ENCODE assay signal across 8 mouse cellular contexts in the genomic region with DNA sequence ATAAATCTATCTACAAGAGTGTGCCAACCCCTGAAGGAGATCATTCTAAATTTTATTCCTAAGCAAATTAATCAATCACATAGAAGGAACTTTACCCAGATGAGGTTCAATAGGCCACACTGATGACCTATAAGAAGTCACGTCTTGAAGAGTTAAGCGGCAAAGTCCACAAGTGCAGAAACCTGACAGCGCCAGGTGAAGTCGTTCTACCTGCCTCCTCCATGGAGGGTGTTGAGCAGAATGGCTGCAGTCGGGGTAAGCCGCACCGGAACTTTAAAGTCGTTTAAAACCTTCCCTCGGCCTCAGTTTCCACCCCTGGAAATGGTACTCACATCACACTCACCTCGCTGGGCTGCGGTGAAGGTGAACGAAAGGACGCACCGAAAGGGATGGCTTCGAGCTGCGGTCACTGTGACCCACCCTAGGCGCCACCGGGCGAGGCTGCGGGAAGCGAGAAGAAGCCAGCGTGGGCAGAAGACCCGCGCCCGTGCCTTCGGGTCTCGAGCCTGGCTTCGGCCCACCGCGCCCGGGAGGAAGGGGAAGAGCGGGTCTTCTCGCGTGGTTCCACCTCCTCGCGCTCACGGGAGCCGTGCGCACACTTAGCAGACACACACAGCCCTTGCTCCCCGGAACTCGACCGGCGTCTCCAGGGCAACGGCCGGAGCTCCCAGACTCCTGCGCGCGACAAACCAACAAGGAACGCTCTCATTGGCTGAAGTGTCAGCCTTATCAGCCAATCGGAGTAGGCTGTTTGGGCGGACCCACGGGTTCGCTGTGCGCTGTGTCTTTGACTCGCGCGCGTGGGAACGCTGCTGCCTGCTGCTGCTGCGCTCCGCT. TPM values are rescaled to one million over a fixed set of nuclear protein-coding genes. Genes with fewer than 3 reads are reported as not detected.
DNase-seq lines count a peak whose midpoint lies in the region; ATAC-seq and TF ChIP-seq lines count a peak whose summit lies in the region.

Gene Cabin1 (minus strand): TSS at position 660 of the 837 bp plus-strand sequence.

- peak within 1 kb of the TSS; percentile 94 for H3K4me2 ChIP-seq in forebrain, embryonic 16.5 days (ENCODE audit: low read length)
- H3K4me2 ChIP-seq in lung, embryonic 14.5 days = peak within 1 kb of the TSS; percentile 89

- no peak for TF ChIP-seq CTCF in G1E (IDR thresholded peaks at IDR 0.05; ENCODE audit: low read depth, low read length)
- TF ChIP-seq CTCF in layer of hippocampus, adult 2 months (conservative IDR thresholded peaks at IDR 0.05) = no peak
- no peak for TF ChIP-seq CTCF in lung, embryonic 14.5 days (IDR thresholded peaks at IDR 0.05; ENCODE audit: low read depth)
- TF ChIP-seq CTCF in olfactory bulb, adult 2 months (IDR thresholded peaks at IDR 0.05; ENCODE audit: insufficient read depth, low read depth, low read length) = no peak
- 0 out of 2 replicates have a peak, but pooled peaks have one; percentile 45 for TF ChIP-seq CTCF in thymus, adult 2 months (IDR thresholded peaks at IDR 0.05; ENCODE audit: borderline replicate concordance, control insufficient read depth, extremely low read depth, insufficient read depth, low read length, poor library complexity)

- DNase-seq in G1E (ENCODE audit: low spot score) = peak; percentile 99
- DNase-seq in cerebellum, adult 18-20 months = peak; percentile 96 to 98
- peak; percentile 96 to 97 for DNase-seq in heart, postnatal 36 days
- DNase-seq in layer of hippocampus, adult 2 months (ENCODE audit: low spot score in 2 of 2) = peak; percentile 98
- peak; percentile 100 for DNase-seq in lung, embryonic 14.5 days
- peak; percentile 96 for DNase-seq in thymus, adult 2 months

- peaks cover 25% of the 10 kb centered on the region for H3K4me1 ChIP-seq in G1E (ENCODE audit: insufficient read depth, low read depth, low read length)
- peaks cover 16% of the 10 kb centered on the region for H3K4me1 ChIP-seq in forebrain, embryonic 16.5 days (replicated peaks; ENCODE audit: control insufficient read depth, insufficient read depth, low read length)
- H3K4me1 ChIP-seq in lung, embryonic 14.5 days (ENCODE audit: insufficient read depth) = 0 out of 2 replicates have a peak, but pooled peaks cover 5% of the 10 kb centered on the region
- H3K4me1 ChIP-seq in olfactory bulb, adult 2 months (ENCODE audit: control insufficient read depth, insufficient read depth, low read length) = peaks cover 5% of the 10 kb centered on the region
- peaks cover 5% of the 10 kb centered on the region for H3K4me1 ChIP-seq in thymus, adult 2 months (replicated peaks; ENCODE audit: control insufficient read depth, insufficient read depth, low read length)

- peaks cover 33% of the 10 kb centered on the region for H3K36me3 ChIP-seq in G1E (replicated peaks)
- H3K36me3 ChIP-seq in forebrain, embryonic 16.5 days (ENCODE audit: control insufficient read depth, insufficient read depth) = no peaks in the 10 kb centered on the region
- H3K36me3 ChIP-seq in lung, embryonic 14.5 days (ENCODE audit: insufficient read depth) = peaks cover 9% of the 10 kb centered on the region; the same call in 1 of the 2 replicates
- no peaks in the 10 kb centered on the region for H3K36me3 ChIP-seq in thymus, adult 2 months (ENCODE audit: control insufficient read depth, insufficient read depth, low read length)

- ATAC-seq in G1E (ENCODE audit: extremely low read depth, insufficient number of reproducible peaks, low FRiP score, poor library complexity, severe bottlenecking) = peak; percentile 95
- peak; percentile 99 for ATAC-seq in forebrain, embryonic 16.5 days
- peak; percentile 99 for ATAC-seq in lung, embryonic 14.5 days (ENCODE audit: insufficient read depth)

- H3K9ac ChIP-seq in forebrain, embryonic 16.5 days (replicated peaks; ENCODE audit: low read depth, low read length) = peak within 1 kb of the TSS; percentile 86
- peak within 1 kb of the TSS; percentile 82 for H3K9ac ChIP-seq in lung, embryonic 14.5 days

- H3K27me3 ChIP-seq in G1E (ENCODE audit: insufficient read depth, low read length) = no peaks in the 10 kb centered on the region
- no peaks in the 10 kb centered on the region for H3K27me3 ChIP-seq in forebrain, embryonic 16.5 days (replicated peaks; ENCODE audit: control insufficient read depth, insufficient read depth, low read length)
- no peaks in the 10 kb centered on the region for H3K27me3 ChIP-seq in lung, embryonic 14.5 days (ENCODE audit: insufficient read depth, low read length)
- H3K27me3 ChIP-seq in thymus, adult 2 months (ENCODE audit: control insufficient read depth, insufficient read depth, low read length) = no peaks in the 10 kb centered on the region

- peak; percentile 89 for TF ChIP-seq POLR2A in olfactory bulb, adult 2 months (IDR thresholded peaks at IDR 0.05; ENCODE audit: insufficient read depth, low read depth, low read length)
- no peak; the same call in 1 of the 2 replicates for TF ChIP-seq POLR2A in thymus, adult 2 months (IDR thresholded peaks at IDR 0.05; ENCODE audit: control insufficient read depth, extremely low read depth, insufficient read depth, low read length, poor library complexity)

- intact Hi-C loops in heart, postnatal 36 days (cut with DNase I) = loop anchor here (2.0 to 5.0 kb wide), 2 partner anchors 68 to 87 kb away; no protein-coding TSS in a partner anchor

- WGBS in forebrain, embryonic 16.5 days = under 1% methylated on average over 61 of the region's 61 CpGs
- WGBS in lung, embryonic 14.5 days = under 1% methylated on average over 61 of the region's 61 CpGs
- under 1% methylated on average over 61 of the region's 61 CpGs for WGBS in olfactory bulb, adult 2 months
- WGBS in thymus, adult 2 months = under 1% methylated on average over 61 of the region's 61 CpGs

- peaks cover 6% of the 10 kb centered on the region for H3K9me3 ChIP-seq in G1E (replicated peaks)
- H3K9me3 ChIP-seq in forebrain, embryonic 16.5 days (ENCODE audit: control insufficient read depth, low read length) = no peaks in the 10 kb centered on the region
- H3K9me3 ChIP-seq in lung, embryonic 14.5 days (ENCODE audit: low read depth, low read length) = no peaks in the 10 kb centered on the region

- peak within 1 kb of the TSS; percentile 94 for H3K4me3 ChIP-seq in G1E (ENCODE audit: low read depth, low read length)
- H3K4me3 ChIP-seq in forebrain, embryonic 16.5 days (replicated peaks; ENCODE audit: low read length) = peak within 1 kb of the TSS; percentile 89
- H3K4me3 ChIP-seq in layer of hippocampus, adult 2 months = peak within 1 kb of the TSS; percentile 80
- H3K4me3 ChIP-seq in lung, embryonic 14.5 days (ENCODE audit: low read depth, low read length) = peak within 1 kb of the TSS; percentile 85
- peak within 1 kb of the TSS; percentile 65 for H3K4me3 ChIP-seq in olfactory bulb, adult 2 months (ENCODE audit: insufficient read depth, low read depth, low read length)
- peak within 1 kb of the TSS; percentile 94 for H3K4me3 ChIP-seq in thymus, adult 2 months (ENCODE audit: control insufficient read depth, insufficient read depth, low read length)

- H3K27ac ChIP-seq in forebrain, embryonic 16.5 days (ENCODE audit: low read length) = peak within 1 kb of the TSS; percentile 67
- peak within 1 kb of the TSS; percentile 77 for H3K27ac ChIP-seq in layer of hippocampus, adult 2 months
- peak within 1 kb of the TSS; percentile 43; the same call in 1 of the 2 replicates for H3K27ac ChIP-seq in lung, embryonic 14.5 days (ENCODE audit: low read depth)
- peak within 1 kb of the TSS; percentile 47 for H3K27ac ChIP-seq in olfactory bulb, adult 2 months (ENCODE audit: insufficient read depth, low read depth, low read length)
- peak within 1 kb of the TSS; percentile 57 for H3K27ac ChIP-seq in thymus, adult 2 months (ENCODE audit: control insufficient read depth, insufficient read depth, low read length)

RNA-seq across cellular contexts. Expression of gene Cabin1, which starts in this region (rescaled TPM):
- total RNA-seq in G1E (2014; fragmentation: Nextera tagmentation) (96.5 and 108 TPM in 2 replicates), G1E (2017) (28.9 and 30.5 TPM in 2 replicates)
- 74.0 and 78.7 TPM in 2 replicates for polyA plus RNA-seq in G1E (2012)
- 33.2 and 41.1 TPM in 2 replicates for polyA plus RNA-seq in forebrain, embryonic 16.5 days (2015; fragmentation: Nextera tagmentation; extraction: Ambion mirVana)
- total RNA-seq in heart, postnatal 36 days (2021) = 10 to 100 TPM; 23.4 to 26.2 TPM
- total RNA-seq in layer of hippocampus, adult 2 months (2021) = 10 to 100 TPM; 68.0 to 70.4 TPM
- 41.1 and 50.0 TPM in 2 replicates for polyA plus RNA-seq in lung, embryonic 14.5 days (2014; fragmentation: Nextera tagmentation; extraction: Ambion mirVana)
- not detected in 2 replicates for polyA plus RNA-seq in olfactory bulb, adult 2 months (2012; ENCODE audit: insufficient read depth, insufficient read length, low replicate concordance, missing spikeins)
- polyA plus RNA-seq in thymus, adult 2 months (2012; rRNA removed) = 82.3 and 89.2 TPM in 2 replicates

Comparison
In these comparisons a context has a peak if more than half of its experiments do, and no peak if none do; other contexts are left out.
1. Peak in every context shown above with its lines: DNase-seq, ATAC-seq, H3K4me3 ChIP-seq and H3K27ac ChIP-seq.